Mouse (Mus musculus) gastrocnemius, postnatal 25 days (tissue): ENCODE measurements around the gene Camsap2. TPM values are rescaled to one million over a fixed set of nuclear protein-coding genes. Genes with fewer than 3 reads are reported as not detected.

Source experiments
- DNase-seq: peaks from one replicate; pipeline ENCODE4 v3.0.0; 2022
- total RNA-seq, 2 experiments: library from RNA; stranded (reverse); gene quantifications; 1 replicate in 1 of 2; 2 replicates in 1 of 2; pipeline ENCODE4 v1.2.3; 2021

Camsap2 gene
- total RNA-seq, 2 experiments from 2014 or later, result 10.9 to 11.5 TPM

DNA sequence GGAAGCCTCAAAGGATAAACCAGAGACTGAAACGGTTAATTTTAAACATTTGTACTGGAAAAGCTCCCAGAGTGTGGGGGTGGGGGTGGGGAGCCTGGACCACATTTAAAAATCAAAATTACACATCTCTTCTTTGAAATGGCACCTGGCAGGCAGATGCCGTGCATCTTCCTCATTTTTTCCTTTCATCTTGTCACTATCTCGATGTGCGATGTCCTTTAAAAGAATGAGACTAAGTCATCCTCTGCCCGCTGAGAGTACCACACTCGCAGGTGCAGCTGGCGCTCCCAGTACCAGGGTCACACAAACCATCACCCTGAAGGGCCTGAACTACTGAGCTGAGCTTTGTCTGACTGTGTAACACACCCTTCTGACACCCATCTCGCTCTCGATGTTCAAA, 87.4 kb downstream of the Camsap2 start:
- no peak for DNase-seq

- no peak for DNase-seq
These were observed 90.2 kb downstream of the Camsap2 start for GRCm38 (mm10) chr1:136255657-136256056.

DNA sequence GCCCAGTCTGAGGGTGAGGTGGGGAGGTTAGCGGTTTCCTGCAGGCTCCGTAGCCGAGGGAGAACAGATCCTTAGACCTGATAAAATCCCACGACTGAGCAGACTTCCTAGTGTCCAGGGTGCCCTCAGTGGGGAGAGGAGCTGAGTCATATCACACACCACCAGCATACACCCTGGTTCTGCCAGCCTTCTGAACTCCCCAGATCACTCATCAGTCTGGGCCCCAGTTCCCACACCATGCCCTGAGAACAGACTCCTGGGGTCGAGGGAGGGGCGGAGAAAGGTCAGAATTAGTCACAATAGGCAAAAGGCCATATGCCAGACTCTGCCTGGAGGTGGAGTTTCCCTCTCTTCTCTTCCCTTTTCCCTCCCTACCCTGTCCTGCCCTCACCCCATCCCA, 90.7 kb downstream of the Camsap2 start:
- DNase-seq, result no peak

GRCm38 (mm10) chr1:136254503-136255065, 91.3 kb downstream of the Camsap2 start:
- no peak for DNase-seq

DNA sequence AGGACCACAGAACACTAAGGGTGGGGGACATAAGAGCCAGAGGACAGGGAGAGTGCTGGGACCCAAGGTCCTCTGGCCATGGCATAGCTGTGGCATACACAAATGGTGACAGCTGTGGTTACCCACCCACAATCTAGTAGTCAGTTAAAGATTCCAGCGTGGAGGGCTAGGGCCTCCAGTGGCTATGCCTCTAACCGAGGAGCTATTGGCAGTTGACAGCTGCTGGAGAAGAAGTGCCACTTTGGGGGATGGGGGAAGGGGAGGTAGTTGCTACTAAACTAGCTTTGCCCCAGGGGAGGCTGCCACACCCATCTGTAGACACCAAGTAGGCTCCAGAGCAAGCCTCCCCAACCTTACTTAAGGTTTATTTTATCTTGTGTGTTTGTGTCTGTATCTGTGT, 92.4 kb downstream of the Camsap2 start:
- no peak for DNase-seq

- no peak for DNase-seq
These were observed 96.2 kb downstream of the Camsap2 start for GRCm38 (mm10) chr1:136249662-136250061.

DNA sequence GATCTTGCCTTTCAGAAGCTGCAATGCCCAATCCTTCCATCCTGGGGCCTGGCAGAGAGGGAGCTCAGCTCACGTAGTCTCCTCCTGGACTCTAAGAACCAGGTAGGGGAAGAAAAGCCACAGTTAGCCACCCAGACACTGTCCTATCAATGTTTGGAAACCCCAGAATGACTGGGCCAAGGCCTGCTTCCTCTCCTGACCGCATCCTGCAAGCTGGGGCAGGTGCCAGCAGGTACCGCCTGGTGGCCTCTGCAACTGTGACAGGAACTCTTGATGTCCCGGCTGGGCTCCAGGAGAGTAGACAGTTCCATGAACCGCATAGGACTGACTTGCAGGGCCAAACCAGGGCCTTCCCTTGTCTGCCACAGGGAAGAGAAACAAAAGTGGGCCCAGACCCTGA, 98.5 kb downstream of the Camsap2 start:
- no peak for DNase-seq

DNA sequence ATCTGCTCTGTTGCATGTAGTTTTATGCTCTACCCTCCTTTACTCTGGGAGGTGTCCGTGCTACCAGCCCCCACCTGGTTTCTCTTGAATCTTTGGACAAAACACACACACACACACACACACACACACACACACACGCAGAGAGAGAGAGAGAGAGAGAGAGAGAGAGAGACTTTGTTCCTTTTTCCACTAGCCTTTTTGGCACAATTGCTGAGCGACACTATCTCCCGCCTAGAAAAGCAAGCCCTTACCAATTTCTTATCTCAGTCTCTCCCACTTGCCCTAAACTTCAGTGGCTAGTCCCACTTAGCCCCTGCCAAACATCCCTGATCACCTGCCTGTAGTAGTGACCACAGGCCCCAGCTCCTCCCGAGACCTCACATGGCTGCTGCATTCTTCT, 101.4 kb downstream of the Camsap2 start:
- DNase-seq, result no peak

DNA sequence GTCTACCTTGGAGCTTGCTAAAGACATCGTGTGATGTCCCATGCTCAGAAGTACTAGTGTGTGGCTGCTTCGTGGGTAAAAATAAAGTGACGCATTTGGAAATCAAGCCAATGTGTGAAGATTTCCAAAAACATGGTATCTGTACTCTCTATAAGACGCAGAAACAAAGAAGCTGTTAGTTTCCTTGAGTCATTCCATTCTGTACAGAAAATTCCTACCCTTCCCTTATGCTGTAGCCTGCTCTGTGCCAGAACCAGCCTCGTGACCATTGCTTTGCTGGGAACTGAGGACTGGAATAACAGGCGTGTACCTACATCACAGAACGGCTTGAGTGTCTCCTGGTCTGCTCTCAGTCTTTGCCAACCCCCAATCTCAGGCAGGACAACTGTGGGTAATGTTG, 104.1 kb downstream of the Camsap2 start:
- DNase-seq, result no peak

GRCm38 (mm10) chr1:136238495-136238894, 107.4 kb downstream of the Camsap2 start:
- DNase-seq, result no peak

DNA sequence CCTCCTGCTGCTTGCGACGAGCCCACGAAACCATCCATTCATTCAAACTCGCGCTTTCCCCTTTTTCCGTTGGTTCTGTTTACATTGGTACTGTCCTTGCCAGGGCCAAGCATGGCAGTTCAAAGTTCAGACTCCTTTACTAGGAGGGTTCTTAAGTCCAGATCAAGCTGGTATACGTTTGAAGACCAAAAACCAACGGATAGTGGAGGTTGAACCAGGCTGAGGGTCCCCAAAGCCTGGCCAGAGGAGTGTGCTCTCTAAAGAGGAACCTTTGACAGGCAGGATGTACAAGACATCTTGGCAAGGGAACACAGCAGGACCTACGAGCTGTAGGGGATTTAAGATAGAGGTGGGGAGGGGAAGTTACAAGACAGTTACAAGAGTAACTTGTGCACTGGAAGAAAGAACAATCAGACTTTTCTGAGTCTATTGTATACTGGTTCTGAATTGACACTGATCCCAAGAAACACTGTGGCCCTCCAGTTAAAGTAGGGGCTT, 111.3 kb downstream of the Camsap2 start:
- no peak for DNase-seq

DNA sequence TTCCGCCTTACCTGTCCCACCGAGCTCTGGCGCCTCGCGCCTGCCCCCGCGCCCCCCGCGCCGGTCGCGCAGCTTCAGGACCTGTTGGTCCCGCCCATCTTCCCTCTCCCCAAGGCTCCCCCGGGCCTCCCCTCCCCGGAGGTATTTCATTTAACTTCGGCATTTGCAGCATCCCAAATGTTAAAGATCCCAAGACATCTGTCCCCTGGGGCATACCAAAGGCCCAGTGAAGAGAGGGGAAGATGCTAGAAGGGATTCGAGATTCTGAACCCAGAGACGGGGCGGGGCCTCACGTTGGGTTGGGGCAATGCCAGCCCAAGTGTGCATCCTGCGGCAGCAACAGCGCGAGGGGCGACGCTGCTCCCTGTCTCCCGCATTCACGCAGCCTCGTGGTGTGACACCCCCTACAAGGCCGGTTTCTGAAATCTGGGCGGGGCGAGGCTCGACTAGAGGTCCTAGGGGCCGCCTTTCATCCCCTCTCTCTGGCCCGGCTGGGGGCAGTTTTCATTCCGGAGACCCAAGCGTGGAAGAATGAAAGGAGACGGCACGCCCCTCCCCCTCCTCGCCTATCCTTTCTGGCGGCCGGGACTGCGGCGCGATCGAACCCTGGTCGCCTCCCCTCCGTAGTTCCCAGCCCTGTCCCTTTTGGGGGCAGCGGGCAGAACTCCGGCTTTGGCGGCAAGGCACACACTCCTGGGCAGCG, 111.9 kb downstream of the Camsap2 start, which contains the start of gene Inava:
TSS of gene Inava (minus strand) at position 373 of the 703 bp plus-strand sequence.
- DNase-seq, result no peak

DNA sequence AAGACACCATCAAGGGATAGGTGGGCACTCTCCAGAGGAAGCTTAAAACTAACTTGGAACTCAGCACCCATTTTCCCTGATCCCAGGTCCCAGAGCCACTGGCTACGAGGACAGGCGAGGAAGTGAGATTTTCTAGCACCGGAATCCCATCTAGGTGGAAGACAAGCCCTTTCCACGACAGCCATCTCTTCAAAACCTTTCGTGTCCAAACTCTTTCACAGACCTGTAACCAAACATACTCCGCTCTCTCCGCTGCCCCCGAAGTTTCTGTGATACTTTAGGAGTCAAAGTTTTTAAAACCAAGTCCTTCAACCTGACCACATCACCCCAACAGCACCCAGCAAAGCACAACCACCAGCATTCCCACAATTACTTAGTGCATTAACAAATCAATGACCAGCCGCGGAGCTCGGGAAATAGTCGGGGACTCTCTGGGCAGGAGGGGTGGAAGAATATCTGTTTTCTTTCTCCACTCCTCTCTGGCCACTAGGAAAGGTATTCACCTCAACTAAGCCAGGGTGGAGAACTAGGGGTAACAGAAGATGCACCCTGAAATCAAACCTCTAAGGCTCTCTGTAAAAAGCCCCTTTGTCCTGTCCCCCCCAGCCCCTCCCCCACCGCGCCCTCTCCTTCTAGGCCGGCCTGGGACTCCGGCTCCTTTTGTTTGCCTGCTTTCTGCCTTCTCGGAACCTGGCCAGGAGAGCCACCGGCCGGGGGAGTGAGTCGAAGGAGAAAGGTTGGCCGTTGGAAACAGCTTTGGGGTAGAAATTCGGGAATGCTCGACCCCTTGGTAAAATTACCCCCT, 112.7 kb downstream of the Camsap2 start:
- DNase-seq, result no peak

- DNase-seq, result no peak
These were observed 113.5 kb downstream of the Camsap2 start for GRCm38 (mm10) chr1:136232285-136232926.

DNA sequence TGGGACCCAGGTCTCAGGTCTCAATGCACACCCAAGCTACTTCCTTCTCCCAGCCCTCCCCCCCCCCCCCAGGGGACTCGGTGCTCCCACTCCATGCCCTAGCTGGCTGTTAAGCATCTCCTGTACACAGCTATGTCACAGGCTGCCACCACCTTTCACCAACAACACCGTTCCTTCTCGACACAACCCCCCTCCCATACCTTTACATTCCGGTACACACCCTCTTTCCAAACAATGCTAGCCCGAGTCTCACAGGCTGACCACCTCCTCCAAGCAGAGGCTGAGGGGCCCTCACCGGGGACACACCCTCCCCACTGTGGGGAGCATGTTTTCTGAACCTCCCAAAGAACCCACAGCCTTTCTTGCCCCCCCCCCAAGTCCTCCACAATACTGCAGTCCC, 114.3 kb downstream of the Camsap2 start:
- DNase-seq, result no peak

DNA sequence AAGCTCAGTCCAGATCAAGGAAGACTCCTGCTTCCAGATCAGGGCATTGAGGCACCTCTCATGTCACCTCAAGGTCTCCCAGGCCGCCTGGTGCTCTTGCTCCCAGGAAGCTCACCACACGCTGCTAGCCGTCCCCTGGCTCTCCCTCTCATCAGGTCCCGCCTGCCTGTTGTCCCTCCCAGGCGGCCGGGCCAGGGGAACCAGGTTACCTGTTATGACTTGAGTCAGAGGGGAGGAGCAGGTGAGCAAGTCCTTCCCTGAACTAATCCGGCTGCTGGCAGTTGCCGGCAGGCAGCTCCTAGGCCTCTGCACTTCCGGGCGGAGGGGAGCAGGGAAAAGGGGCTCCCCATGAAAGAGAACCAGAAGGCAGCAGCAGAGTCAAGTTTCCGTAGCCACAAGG, 115.7 kb downstream of the Camsap2 start:
- no peak for DNase-seq

DNA sequence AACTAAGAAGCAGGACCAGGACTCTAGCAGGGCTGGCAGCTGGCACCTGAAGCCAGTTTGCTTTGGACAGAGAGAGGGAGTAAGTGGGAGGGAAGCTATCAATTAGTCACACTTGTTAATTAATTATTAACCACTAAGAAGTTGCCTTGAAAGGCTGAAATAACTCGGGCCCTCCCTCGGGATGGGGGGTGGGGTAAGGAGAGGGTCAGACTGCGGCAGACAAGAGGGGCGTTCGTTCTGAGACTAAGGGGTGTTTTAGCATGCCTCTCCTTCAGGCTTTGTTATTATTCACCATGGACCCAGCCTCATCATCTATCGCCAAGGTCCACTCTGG, 116.9 kb downstream of the Camsap2 start:
- DNase-seq, result no peak

DNA sequence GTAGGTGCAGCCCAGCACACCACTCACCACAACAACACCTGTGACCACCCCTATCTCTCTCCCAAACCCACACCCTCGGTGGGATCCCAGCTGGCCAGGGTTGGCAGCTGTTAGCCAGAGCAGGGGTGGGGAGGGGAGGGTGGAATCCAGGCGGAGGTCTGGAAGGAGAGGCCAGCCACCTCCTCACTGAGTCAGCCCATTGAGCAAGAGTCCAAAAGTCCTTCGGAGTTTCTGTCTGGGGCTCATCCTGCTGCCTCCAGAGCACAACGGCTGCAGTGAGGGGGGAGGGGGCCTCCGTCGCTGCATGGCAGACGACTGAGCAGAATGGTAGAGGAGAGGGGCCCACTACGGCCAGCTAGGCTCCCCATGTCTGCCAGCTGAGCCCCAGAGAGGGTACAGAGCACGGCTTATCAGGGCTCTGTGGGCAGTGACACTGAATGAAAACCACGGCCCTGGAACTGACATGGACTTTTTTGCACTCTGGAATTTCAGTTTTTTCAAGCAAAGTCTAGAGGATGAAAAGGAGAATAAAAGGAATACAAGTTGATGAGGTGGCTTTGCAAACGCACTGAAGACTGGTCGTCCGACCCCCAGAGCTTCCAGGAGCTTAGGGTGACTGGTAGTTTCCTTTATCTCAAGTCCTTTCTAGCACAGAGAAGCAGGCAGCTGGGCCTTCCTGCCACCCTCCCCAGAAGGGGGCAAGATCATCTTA, 117.4 kb downstream of the Camsap2 start:
- DNase-seq, result no peak

DNA sequence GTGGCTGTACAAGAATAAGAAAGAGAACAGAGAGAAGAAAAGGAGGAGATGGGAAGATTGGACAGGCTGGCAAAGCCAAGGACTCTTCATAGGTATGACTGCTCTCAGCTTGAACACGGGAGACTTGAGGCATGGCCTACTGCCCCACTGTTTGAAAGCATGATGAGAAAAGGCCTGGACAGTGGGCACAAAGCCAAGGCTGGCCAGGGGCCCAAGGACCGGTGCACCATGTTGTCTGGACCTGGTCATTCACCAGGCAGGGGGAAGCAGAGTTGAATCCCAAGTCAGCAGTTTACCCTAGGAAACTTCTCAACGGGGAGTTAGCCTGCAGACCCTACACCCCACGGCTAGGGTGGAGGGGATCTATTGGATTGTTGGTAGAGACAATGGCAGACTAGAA, 118.0 kb downstream of the Camsap2 start:
- DNase-seq, result no peak

GRCm38 (mm10) chr1:136226626-136227025, 119.3 kb downstream of the Camsap2 start:
- DNase-seq, result no peak

GRCm38 (mm10) chr1:136225846-136226245, 120.1 kb downstream of the Camsap2 start:
- no peak for DNase-seq

DNA sequence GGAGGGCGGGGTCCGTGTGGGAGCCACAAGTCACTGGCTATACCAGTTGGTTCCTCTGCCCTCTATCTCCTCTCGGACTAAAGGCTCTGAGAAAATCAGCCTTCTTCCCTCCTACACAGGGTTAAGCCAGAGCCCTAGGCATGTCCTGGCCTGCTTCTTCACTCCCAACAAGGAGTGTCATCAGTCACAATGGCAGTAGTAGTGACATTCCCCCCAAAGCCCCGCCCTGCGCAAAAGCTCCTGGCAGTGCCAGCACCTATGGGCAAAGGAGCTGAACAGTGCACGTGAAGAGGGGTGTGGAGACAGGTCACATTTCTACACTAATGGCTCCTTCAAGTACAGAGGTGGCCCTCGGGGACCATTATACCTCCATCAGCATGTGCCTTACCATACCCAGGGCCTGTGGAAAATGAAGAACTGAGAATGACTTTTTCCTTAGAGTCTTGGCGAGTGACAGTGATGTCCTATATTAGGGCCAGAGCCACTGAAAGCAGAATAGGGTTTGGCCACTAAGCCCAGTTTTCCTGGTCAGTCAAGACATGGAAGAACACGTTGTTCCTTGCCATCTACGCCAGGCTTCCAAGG, 122.1 kb downstream of the Camsap2 start:
- DNase-seq, result no peak
